Mouse (Mus musculus) gastrocnemius, postnatal 14 days (tissue): ENCODE results near the gene Mafk. TPM values are rescaled to one million over a fixed set of nuclear protein-coding genes. Genes with fewer than 3 reads are reported as not detected.

Experiments
- DNase-seq: peaks from one replicate; pipeline ENCODE4 v3.0.0; 2021; ENCODE audit warnings: mixed read lengths
- intact Hi-C: fragments of 180-260 bp; cut with DNase I; formaldehyde crosslinking; loops from one replicate; pipeline ENCODE4 v1.15.1; 2025; ENCODE audit warnings: low total_unique reads
- total RNA-seq, 2 experiments: library from RNA; stranded (reverse); gene quantifications; 2 replicates each; pipeline ENCODE4 v1.2.3; 2021

Mafk gene
- total RNA-seq, 2 experiments from 2014 or later, result 11.1 to 13.6 TPM

DNA sequence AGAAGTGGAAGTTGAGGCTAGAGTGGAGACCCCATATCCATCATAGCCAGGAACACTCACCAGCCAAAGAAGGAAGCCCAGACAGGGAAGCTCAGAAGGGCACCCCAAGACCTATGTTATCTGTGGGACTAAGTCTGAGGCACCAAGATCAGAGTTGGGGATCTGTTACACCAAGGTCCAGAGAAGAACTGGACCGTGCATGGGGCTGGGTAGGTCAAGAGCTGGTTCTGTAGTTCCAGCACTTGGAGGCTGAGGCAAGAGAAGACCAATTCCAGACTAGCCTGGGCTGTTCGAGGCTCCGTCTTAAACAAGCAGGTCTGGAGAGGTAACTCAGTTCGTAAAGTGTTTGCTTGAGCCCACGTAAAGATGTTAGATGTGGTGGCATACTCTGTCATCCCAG, 2.8 kb downstream of the Mafk start:
- intact Hi-C loops, result no loop called here
- no peak for DNase-seq

DNA sequence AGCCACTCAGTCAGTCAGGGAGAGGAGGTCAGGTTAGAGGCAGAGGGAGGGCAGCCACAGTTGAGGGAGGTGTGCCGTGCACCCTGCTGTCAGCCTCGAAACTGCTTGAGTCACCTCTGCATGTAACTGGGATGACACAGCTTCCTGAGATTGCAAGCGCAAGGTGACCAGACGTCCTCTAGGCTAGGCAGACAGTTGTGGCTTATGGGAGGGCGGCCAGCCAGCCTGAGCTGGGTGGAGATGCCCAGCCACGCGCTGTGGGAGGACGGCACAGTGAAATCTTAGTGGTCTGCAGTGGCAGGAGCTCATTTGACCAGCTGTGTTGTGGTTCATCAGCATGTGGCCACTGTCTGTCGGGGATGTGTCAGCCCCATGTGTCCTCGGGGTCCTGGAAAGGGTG, 3.6 kb downstream of the Mafk start:
- intact Hi-C loops, result no loop called here

DNA sequence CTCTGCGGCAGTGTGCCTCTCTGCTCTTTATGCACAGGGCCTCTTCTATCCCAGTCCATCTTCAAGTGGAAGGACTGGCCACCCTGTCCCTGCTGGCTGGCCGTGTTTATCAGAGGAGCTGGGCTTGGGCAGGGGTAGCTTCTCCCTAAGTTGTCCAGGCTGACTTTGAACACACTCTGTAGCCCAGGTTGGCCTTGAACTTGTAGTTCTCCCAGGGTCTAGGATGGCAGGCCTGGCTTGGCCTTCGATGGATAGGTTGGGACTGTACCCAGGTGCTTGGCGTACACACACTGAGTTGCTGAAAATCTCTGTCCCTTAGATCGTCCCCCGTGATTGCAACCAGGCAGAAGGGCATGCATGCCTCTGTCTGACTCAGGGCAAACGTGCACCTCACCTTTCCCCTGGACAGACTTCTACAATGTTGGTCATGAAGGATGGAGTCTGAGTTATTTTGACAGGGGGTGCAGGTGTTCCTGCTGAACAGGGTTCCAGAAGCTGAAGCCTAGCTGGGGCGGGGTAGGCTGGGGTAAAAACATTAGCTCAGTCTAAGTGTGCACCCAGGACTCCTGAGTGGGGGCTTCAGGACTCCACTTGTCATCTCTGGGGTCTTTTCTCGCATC, 4.8 kb downstream of the Mafk start:
- intact Hi-C loops, result no loop called here

More for the DNA sequence above, 3.6 kb downstream of the Mafk start:
- DNase-seq, result no peak

DNA sequence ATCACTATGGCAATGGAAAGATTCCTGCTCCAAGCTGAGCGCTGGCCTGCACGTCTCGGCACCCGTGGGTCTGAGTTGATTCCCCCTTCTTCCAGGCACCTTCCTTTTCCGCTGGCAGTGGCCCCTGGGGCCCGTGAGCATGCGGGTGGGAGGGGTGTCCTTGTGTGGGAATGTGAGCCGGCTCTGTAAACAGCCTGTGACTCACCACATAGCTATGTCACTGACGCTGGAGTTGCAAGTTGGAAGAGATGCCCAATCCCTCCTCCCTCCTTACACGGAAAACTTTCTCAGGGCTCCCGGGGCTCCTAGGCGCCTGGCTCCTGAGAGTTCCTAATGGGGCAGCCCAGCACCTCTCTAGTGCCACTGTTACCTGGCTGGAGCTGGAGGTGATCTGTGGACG, 5.6 kb downstream of the Mafk start:
- intact Hi-C loops, result no loop called here
- DNase-seq, result peak; percentile 90

More for the DNA sequence above, 4.8 kb downstream of the Mafk start:
- DNase-seq, result no peak

DNA sequence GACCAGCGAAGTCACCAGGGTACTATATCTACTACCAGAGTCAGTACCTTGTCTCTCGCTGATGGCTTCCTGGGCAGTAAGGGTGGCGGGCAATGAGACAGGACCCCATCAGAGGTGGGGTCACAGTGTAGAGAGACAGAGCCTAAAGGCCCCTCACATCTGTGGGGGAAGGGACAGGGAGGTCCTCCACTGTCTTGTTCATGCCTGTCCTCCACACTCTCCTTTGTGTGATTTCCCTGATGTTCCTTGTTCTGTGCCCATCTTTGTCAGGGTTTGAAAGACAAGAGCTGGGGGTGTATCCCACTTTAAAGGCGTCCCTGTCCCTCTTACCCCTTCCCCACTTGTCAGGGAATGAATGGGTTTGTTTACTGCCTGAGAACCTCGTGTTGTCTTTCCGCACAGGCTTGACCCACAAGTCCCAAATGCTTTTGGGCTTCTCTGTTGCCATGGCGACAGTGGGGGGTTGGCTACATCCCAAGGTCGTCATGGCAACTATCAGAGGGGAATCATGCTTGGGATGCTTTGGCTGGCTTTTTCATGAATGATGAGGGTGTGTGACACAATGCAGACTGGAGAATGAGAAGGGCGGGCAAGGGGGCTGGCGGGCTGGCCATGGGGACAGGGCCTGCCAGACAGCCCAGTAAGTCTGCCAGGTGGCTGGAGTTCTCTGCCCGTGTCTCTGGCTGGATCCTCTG, 6.3 kb downstream of the Mafk start:
- intact Hi-C loops, result no loop called here
- DNase-seq, result peak; percentile 79

DNA sequence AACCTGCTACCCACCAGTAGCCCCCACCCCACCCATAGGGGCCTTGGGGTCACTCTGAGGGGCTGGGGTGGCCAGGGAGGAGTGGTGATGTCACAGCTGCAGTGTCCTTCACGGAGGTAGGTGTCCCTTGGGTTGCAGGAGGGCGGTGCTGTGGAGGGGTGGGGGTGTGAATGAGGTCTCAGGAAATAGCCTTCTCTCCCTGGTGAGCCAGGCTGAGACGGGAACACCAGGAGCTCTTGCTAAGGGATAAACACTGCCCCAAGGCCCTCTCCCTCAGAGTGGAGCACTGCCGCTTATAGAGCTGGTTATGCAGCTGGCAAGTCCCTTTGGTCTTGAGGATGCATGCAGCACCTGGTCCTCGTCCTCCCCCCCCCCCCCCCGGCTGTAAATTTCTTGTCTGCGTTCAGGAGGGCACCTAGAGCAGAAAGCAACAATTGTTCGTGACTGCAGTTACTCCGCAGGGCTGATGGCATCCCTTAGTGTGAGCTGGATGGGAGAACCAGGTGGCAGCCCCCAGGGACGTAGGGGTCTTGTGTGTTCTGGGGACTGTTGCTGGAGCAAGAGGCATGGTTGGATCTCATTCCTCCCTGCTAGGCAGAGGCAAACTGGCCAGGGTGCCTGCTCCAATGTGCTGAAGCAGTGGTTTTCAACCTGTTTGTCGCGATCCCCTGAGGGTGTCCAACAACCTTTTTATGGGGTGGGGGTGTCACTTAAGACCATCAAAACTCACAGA, 7.0 kb downstream of the Mafk start:
- intact Hi-C loops, result no loop called here
- no peak for DNase-seq

DNA sequence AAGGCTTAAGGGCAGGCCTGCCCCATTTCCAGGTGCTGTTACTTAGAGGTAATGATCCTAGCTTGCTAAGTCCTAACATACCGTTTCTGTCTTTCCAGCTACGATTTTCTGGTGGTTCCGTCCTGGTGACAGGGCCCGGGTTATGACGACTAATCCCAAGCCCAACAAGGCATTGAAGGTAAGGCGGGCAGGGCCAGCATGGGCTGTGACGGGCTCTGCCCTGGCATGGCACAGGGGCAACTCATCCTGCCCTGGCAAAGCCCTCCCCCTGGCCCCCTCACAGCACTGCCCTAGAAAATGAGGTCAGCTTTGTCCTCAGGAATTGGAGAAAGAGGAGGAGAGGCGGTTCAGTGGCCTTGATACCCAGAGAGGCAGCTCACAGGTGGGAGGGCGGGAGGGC, 7.7 kb downstream of the Mafk start:
- intact Hi-C loops, result no loop called here
- no peak for DNase-seq

DNA sequence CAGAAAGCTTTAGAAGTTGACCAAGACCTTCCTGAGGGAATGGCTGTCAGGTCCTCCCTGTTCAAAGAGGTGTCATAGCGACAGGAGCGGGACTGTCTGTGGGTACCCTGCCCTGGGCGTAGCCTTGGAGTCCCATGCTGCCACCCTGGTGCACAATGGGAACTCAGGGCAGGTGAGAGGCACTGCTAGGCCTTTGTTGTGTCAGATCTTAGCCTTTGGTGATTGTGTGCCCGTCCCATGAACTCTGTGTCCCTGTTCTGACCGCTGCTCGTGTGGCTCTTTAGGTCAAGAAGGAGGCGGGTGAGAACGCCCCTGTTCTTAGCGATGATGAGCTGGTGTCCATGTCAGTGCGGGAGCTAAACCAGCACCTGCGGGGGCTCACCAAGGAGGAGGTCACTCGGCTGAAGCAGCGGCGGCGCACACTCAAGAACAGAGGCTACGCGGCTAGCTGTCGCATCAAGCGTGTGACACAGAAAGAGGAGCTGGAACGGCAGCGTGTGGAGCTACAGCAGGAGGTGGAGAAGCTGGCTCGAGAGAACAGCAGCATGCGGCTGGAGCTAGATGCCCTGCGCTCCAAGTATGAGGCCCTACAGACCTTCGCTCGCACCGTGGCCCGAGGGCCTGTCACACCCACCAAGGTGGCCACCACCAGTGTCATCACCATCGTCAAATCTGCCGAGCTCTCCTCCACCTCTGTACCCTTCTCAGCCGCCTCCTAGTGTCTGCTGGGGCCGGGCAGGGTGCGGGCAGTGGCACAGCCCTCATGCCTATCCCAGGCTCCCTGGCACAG, 8.7 kb downstream of the Mafk start:
- no peak for DNase-seq
- intact Hi-C loops, result no loop called here

DNA sequence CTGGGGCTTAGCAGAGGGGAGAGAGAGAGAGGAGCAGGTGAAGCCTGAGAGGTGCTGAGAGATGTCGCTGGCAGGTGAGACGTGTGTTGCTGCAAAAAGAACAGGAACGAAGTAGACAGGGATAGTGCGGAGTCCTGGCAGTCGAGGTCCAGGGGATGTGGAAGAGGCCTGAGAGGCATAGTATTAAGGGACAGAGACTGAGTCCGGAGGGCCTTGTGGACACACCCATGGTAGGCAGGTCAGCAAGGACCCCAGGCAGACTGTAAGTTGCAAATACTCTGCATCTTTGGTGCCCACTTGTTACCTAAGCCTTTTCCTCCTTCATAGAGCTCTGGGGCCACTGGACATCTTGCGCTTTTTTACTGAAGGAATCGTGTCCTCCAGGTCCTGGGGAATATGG, 9.9 kb downstream of the Mafk start:
- DNase-seq, result no peak
- intact Hi-C loops, result no loop called here

DNA sequence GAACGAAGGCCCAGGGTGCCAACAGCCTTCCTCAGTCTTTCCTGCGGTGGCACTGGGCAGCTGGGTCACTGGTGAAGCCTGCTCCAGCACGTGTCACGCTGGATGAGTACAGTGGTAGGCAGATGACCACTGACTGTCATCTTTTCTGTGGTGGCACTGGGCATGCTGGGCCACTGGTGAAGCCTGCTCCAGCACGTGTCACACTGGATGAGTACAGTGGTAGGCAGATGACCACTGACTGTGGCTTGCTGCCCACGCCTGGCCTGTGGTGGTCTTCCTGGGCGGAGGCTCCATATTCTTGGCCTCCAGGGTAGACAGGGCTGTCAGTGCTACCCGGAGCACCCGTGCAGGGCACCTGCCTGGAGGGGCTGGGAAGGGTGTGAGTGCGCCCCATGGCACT, 10.6 kb downstream of the Mafk start:
- DNase-seq, result no peak
- intact Hi-C loops, result no loop called here

DNA sequence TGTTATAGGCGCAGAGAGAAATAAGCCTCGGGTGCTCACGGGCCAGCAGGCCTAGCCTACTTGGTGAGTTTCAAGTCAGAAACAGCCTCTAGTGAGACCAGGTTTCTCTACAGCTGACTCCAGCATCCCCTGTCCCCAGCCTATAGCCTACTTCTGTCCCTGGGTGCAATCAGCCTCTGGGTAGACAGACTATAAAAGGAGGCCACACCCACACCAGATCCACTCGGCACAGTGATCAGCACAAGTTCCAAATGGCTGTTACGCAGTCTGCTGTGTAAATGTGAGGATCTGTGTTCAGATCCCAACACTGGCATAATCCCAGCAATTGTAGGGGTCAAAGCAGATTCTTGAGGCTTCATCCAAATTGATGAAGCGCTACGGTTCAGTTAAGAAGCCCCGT, 11.9 kb downstream of the Mafk start:
- intact Hi-C loops, result no loop called here
- no peak for DNase-seq

DNA sequence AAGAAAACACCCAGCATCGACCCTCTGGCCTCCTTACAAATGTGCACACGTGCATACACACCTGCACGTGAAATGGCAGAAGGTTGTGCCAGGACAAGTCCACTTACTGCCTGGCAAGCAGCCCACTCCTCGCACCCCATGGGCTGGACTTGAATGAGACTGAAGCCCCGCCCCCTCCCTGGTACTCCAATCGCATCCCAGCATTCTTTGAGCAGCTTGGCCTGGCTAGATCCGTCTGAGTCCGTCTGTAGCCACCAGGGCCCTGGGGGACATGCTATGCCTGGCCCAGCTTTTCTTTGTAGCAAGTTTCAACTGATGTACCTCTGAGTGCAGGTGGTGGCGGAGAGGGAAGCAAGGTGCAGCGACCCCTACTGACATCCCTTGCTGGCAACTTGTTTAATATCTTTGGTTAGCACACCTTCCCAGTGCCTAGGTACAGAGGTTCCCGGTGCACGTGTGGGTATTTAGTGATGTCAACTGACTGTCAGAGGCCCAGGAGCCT, 12.3 kb downstream of the Mafk start:
- peak; percentile 47 for DNase-seq

DNA sequence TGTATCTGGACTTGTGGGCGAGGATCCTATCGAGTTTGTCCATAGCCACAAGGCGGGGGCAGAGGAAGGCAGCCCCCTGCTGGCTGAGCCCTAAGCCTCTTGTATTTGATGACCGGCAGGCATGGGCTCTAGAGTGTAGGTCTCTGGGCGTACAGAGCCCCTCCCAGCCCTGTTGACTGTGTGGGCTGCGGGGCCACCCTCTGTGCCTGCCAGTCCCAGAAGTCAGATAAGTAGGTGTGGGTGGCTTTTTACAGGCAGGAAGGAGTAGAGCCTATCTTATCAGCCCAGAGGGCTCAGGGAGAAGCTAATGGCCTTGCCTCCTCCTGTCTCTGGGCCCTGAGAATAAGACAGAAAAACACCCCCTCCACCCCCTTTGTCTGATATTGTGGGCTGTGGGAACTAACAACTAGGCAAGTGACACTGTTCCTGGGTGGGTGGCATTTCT, 12.8 kb downstream of the Mafk start:
- no peak for DNase-seq
- intact Hi-C loops, result no loop called here

More for the DNA sequence above, 12.3 kb downstream of the Mafk start:
- intact Hi-C loops, result no loop called here

DNA sequence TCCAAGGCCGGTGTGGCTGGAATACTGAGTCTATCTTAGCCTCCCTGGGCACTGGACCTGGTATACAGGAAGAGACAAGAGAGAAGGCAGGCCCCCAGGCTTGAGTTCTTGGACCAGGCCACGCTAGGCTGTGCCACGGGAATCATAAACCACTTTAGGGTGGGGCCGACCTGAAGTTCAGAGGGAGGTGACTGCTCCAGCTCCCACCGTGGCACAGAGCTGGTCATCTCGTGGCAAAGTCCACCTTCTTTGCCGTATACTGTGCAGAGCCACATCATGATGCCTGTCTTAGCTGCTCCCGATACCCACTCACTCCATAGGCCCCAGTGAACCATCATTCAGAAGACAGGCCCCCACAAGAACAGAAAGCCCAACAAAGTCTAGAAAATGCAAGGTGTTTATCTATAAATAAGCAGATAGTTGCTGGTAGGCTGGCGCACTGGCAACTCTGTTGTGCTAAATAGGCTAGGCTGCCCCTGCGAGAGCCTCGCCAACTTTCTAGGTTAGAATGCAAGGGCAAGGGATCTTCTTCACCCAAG, 13.3 kb downstream of the Mafk start:
- DNase-seq, result no peak
- intact Hi-C loops, result no loop called here

DNA sequence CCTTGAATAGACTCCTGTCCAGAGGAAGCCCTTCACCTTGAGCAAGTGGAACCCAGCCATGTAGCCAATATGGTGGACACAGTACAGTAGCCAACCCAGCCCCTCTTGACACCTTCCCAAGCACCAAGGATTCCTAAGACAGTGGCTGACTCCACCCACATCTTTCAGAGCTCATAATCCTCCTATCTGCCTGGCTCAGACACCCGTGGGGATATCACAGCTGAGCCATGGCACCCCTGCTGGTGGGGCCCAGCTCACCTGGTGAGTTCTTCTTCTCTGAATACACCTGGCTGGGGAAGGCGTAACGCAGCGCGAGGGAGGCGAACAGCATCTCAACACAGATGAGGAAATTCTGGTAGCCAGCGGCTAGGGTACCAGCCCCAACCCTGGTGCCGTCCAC, 14.6 kb downstream of the Mafk start:
- no peak for DNase-seq
- intact Hi-C loops, result no loop called here

DNA sequence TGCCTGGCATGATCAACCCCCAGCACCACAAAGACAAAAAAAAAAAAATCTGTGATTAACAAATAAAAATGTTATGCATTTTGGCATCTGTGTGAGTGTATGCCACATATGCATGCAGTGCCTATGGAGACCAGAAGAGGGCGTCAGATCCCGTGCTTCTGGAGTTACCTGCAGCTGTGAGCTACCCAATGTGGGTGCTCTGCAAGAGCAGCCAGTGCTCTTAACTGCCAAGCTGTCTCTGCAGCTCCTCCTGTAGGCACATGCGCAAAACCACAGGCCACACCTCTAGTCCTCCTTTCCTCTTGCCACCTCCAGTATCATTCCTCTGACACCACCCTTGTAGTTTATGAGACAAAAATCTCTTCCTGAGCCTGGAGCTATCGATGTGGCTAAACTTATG, 18.1 kb downstream of the Mafk start:
- intact Hi-C loops, result no loop called here
- DNase-seq, result no peak

DNA sequence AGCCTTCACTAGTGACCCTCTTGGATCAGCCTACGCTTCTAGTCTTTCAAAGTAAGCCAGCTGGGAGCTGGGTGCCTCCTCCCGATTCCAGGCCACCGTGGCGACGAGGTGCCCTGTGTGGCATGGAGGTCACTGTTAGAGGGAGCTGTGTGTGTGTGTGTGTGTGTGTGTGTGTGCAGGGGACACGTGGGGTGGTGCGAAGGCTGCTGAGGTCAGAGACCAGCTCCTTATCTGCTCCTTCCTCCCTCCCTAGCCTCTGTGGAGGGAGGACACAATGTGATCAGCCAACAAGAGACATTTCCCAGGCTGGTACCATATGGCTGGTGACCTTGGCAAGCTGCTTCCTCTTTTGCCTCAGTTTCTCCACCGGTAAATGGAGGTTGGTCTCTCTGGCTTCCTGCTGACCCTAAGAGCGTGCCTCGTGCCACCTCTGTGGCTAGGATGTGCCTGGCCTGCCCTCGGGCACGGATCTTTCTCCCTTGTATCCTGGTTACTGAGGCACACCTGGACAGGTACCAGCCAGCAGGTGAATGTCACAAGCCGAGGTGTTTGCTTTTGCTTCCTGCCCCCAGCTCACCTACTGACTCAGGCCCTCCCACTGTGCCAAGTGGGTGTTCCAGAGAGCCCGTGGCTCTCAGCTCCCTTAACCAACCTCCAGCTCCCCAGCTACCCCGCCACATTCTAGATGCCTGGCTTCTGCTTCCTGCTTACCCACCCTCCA, 20.5 kb downstream of the Mafk start:
- intact Hi-C loops, result no loop called here
- DNase-seq, result no peak

DNA sequence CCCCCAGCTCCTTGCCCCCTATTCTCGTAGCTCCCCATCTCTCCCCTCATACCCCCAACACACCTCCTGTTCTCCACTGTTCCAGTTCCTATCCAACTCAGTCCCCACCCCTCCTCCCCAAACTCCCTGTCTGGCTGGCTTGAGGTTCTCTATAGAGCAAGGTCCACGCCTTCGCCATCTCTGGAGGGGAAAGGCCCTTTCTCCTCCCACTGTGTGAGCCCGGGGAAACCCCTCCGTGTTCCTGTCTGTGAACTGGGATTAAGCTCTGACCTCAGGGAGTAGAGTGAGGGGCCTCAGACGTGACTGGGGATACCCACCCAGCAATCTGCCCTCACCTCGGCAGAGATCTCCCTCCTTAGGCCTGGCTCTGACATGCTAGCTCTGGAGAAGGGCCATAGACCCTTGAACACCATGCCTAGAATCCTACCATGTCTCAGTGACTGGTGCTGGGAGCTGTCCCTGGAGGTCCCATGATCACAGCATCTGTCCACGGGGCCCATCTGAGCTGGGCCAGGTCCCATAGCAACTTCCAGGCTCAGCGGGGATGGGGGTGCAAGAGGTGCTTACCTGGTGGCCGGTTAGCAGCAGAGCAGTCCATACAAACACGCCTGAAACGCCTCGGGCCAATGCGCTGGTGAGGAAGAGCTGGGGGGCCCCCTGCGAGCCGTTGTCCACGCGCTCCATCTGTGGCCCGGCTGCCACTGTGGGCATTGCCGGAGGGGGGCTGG, 21.2 kb downstream of the Mafk start:
- no peak for DNase-seq
- intact Hi-C loops, result no loop called here
